Mouse (Mus musculus) MEL (cell line): Measurements from ENCODE around the gene Gtf2h1.

Experiments used
- CHD1 ChIP-seq: IDR thresholded peaks from 2 replicates; pipeline ENCODE4 v1.6.1; 2012; ENCODE audit warnings: low read depth, mild to moderate bottlenecking, inconsistent platforms, low read length, improper control_type of control experiment
- CTCF ChIP-seq, 3 experiments: IDR thresholded peaks in 2 of 3; conservative IDR thresholded peaks in 1 of 3; 2 replicates each; pipeline ENCODE4 v1.5.1; 2011 to 2012; ENCODE audit warnings: low read length in 3 of 3, low read depth in 2 of 3, mild to moderate bottlenecking in 2 of 3, improper control_type of control experiment in 1 of 3, inconsistent platforms in 1 of 3, mixed read lengths in 1 of 3, moderate library complexity in 1 of 3; ENCODE audit not compliant: control insufficient read depth in 1 of 3, insufficient read depth in 1 of 3, poor library complexity in 1 of 3, severe bottlenecking in 1 of 3
- ETS1 ChIP-seq: IDR thresholded peaks from 2 replicates; pipeline ENCODE4 v1.6.1; 2012; ENCODE audit warnings: low read depth, mild to moderate bottlenecking, inconsistent platforms, low read length, improper control_type of control experiment, moderate library complexity
- MXI1 ChIP-seq: IDR thresholded peaks from 2 replicates; pipeline ENCODE4 v1.6.1; 2011; ENCODE audit warnings: mild to moderate bottlenecking, low read depth, low read length, improper control_type of control experiment
- TCF12 ChIP-seq: IDR thresholded peaks from 2 replicates; pipeline ENCODE4 v1.6.1; 2014; ENCODE audit warnings: low read depth, mild to moderate bottlenecking, inconsistent platforms, low read length, improper control_type of control experiment, moderate library complexity
- ZC3H11A ChIP-seq: IDR thresholded peaks from 2 replicates; pipeline ENCODE4 v1.6.1; 2012; ENCODE audit warnings: low read depth, mild to moderate bottlenecking, inconsistent platforms, low read length, improper control_type of control experiment

GRCm38 (mm10) chr7:46846486-46847244 is 50.8 kb downstream of the Gtf2h1 start:
- TF ChIP-seq CTCF (IDR thresholded peaks at IDR 0.05 in 2 of 3, conservative IDR thresholded peaks at IDR 0.05 in 1 of 3; ENCODE audit: control insufficient read depth in 1 of 3, insufficient read depth in 1 of 3, low read depth in 2 of 3, low read length in 3 of 3, poor library complexity in 1 of 3, severe bottlenecking in 1 of 3) (peak in 2 of 3 experiments; percentile 23 to 25; a peak in 3 of 6 replicates), ZC3H11A (no peak), MXI1 (peak; percentile 76), ETS1 (no peak), CHD1 (0 out of 2 replicates have a peak, but pooled peaks have one; percentile 26), TCF12 (0 out of 2 replicates have a peak, but pooled peaks have one; percentile 2)
